Mouse (Mus musculus): ENCODE data around the gene Pdzrn4. TPM values are rescaled to one million over a fixed set of nuclear protein-coding genes. Genes with fewer than 3 reads are reported as not detected.

The Pdzrn4 gene
- total and polyA plus RNA-seq, 2 experiments = not detected

- 3% methylated on average over 20 of the region's 20 CpGs for WGBS
- Histone ChIP-seq H3K27ac (replicated peaks; ENCODE audit: insufficient read depth, low read depth, low read length) (no peak overlapping the region), H3K4me3 (ENCODE audit: insufficient read depth, low read depth, low read length) (no peak overlapping the region)
Measured at GRCm38 (mm10) chr15:92597011-92597780, 200.5 kb downstream of the Pdzrn4 start.

GRCm38 (mm10) chr15:92598380-92599295 is 202.0 kb downstream of the Pdzrn4 start:
- DNase-seq (ENCODE audit: extremely low read depth, low read depth, low spot score) = no peak
- no peak overlapping the region for H3K9ac ChIP-seq (ENCODE audit: low read depth, low read length)
- H3K27me3 ChIP-seq (ENCODE audit: control insufficient read depth, insufficient read depth, low read length) = no peaks in the 10 kb centered on the region
- H3K27ac ChIP-seq (replicated peaks; ENCODE audit: insufficient read depth, low read depth, low read length) = no peak overlapping the region
- H3K79me2 ChIP-seq (ENCODE audit: control insufficient read depth, insufficient read depth, low read length) = no peaks in the 10 kb centered on the region
- TF ChIP-seq POLR2A (IDR thresholded peaks at IDR 0.05; ENCODE audit: extremely low read depth, insufficient read depth, low read length) = no peak
- no peak for TF ChIP-seq CTCF (IDR thresholded peaks at IDR 0.05; ENCODE audit: low read depth, low read length)
- 5% methylated on average over 18 of the region's 18 CpGs for WGBS
- H3K4me3 ChIP-seq (ENCODE audit: insufficient read depth, low read depth, low read length) = no peak overlapping the region
- no peaks in the 10 kb centered on the region for H3K36me3 ChIP-seq (ENCODE audit: control insufficient read depth, insufficient read depth, low read length)
- no peaks in the 10 kb centered on the region for H3K4me1 ChIP-seq (ENCODE audit: control insufficient read depth, insufficient read depth, low read length)

More at GRCm38 (mm10) chr15:92597011-92597780, 200.5 kb downstream of the Pdzrn4 start:
- Histone ChIP-seq H3K27me3 (ENCODE audit: control insufficient read depth, insufficient read depth, low read length) (no peaks in the 10 kb centered on the region), H3K79me2 (ENCODE audit: control insufficient read depth, insufficient read depth, low read length) (no peaks in the 10 kb centered on the region), H3K4me1 (ENCODE audit: control insufficient read depth, insufficient read depth, low read length) (no peaks in the 10 kb centered on the region), H3K36me3 (ENCODE audit: control insufficient read depth, insufficient read depth, low read length) (no peaks in the 10 kb centered on the region), H3K9ac (ENCODE audit: low read depth, low read length) (no peak overlapping the region)
- TF ChIP-seq POLR2A (IDR thresholded peaks at IDR 0.05; ENCODE audit: extremely low read depth, insufficient read depth, low read length) (no peak), CTCF (IDR thresholded peaks at IDR 0.05; ENCODE audit: low read depth, low read length) (no peak)
- DNase-seq (ENCODE audit: extremely low read depth, low read depth, low spot score) = no peak

- WGBS = 5% methylated on average over 7 of the region's 7 CpGs
- Histone ChIP-seq H3K9ac (ENCODE audit: low read depth, low read length) (no peak overlapping the region), H3K4me3 (ENCODE audit: insufficient read depth, low read depth, low read length) (no peak overlapping the region), H3K79me2 (ENCODE audit: control insufficient read depth, insufficient read depth, low read length) (no peaks in the 10 kb centered on the region), H3K36me3 (ENCODE audit: control insufficient read depth, insufficient read depth, low read length) (no peaks in the 10 kb centered on the region), H3K27ac (replicated peaks; ENCODE audit: insufficient read depth, low read depth, low read length) (no peak overlapping the region), H3K4me1 (ENCODE audit: control insufficient read depth, insufficient read depth, low read length) (no peaks in the 10 kb centered on the region), H3K27me3 (ENCODE audit: control insufficient read depth, insufficient read depth, low read length) (no peaks in the 10 kb centered on the region)
- no peak for TF ChIP-seq POLR2A (IDR thresholded peaks at IDR 0.05; ENCODE audit: extremely low read depth, insufficient read depth, low read length)
- TF ChIP-seq CTCF (IDR thresholded peaks at IDR 0.05; ENCODE audit: low read depth, low read length) = no peak
- no peak for DNase-seq (ENCODE audit: extremely low read depth, low read depth, low spot score)
Measured at GRCm38 (mm10) chr15:92599381-92599780, 202.7 kb downstream of the Pdzrn4 start.

- Histone ChIP-seq H3K27ac (replicated peaks; ENCODE audit: insufficient read depth, low read depth, low read length) (no peak overlapping the region), H3K4me3 (ENCODE audit: insufficient read depth, low read depth, low read length) (no peak overlapping the region), H3K79me2 (ENCODE audit: control insufficient read depth, insufficient read depth, low read length) (no peaks in the 10 kb centered on the region), H3K4me1 (ENCODE audit: control insufficient read depth, insufficient read depth, low read length) (no peaks in the 10 kb centered on the region), H3K36me3 (ENCODE audit: control insufficient read depth, insufficient read depth, low read length) (no peaks in the 10 kb centered on the region), H3K27me3 (ENCODE audit: control insufficient read depth, insufficient read depth, low read length) (no peaks in the 10 kb centered on the region), H3K9ac (ENCODE audit: low read depth, low read length) (no peak overlapping the region)
- DNase-seq (ENCODE audit: extremely low read depth, low read depth, low spot score) = no peak
- WGBS = 66% methylated on average over 3 of the region's 3 CpGs
- no peak for TF ChIP-seq POLR2A (IDR thresholded peaks at IDR 0.05; ENCODE audit: extremely low read depth, insufficient read depth, low read length)
- TF ChIP-seq CTCF (IDR thresholded peaks at IDR 0.05; ENCODE audit: low read depth, low read length) = no peak
Measured at GRCm38 (mm10) chr15:92610866-92611265, 214.2 kb downstream of the Pdzrn4 start.

GRCm38 (mm10) chr15:92612386-92612785 is 215.7 kb downstream of the Pdzrn4 start:
- 69% methylated on average over 1 of the region's 1 CpGs for WGBS
- no peaks in the 10 kb centered on the region for H3K36me3 ChIP-seq (ENCODE audit: control insufficient read depth, insufficient read depth, low read length)
- no peaks in the 10 kb centered on the region for H3K4me1 ChIP-seq (ENCODE audit: control insufficient read depth, insufficient read depth, low read length)
- no peak overlapping the region for H3K27ac ChIP-seq (replicated peaks; ENCODE audit: insufficient read depth, low read depth, low read length)
- no peak for DNase-seq (ENCODE audit: extremely low read depth, low read depth, low spot score)
- no peak overlapping the region for H3K9ac ChIP-seq (ENCODE audit: low read depth, low read length)
- no peaks in the 10 kb centered on the region for H3K79me2 ChIP-seq (ENCODE audit: control insufficient read depth, insufficient read depth, low read length)
- H3K4me3 ChIP-seq (ENCODE audit: insufficient read depth, low read depth, low read length) = no peak overlapping the region
- no peak for TF ChIP-seq CTCF (IDR thresholded peaks at IDR 0.05; ENCODE audit: low read depth, low read length)
- TF ChIP-seq POLR2A (IDR thresholded peaks at IDR 0.05; ENCODE audit: extremely low read depth, insufficient read depth, low read length) = no peak
- H3K27me3 ChIP-seq (ENCODE audit: control insufficient read depth, insufficient read depth, low read length) = no peaks in the 10 kb centered on the region

All from liver, adult 2 months (tissue).